17 mouse cellular contexts compared by ENCODE assay signal in the genomic region with DNA sequence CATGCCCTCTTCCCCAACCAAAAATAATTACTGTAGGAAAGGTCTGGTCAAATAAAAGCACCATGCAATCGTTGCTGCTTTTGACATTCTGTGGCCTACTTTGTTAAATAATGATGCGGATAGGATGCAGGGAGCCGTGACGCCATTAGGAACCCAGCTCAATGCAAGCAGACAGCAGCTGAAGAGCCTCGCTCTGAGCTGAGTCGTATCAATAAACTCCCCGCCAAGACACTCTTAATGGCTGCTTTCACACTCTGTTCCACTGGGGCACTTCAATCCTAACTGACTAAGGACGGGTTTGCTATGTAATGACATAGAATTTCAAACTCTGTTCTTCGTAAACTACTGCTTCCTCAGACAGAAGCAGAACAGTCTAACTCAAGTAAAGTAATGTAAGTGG. TPM values are rescaled to one million over a fixed set of nuclear protein-coding genes. Genes with fewer than 3 reads are reported as not detected.
DNase-seq lines count a peak whose midpoint lies in the region; ATAC-seq and TF ChIP-seq lines count a peak whose summit lies in the region.
"Had no signal": no experiment of that assay in that cellular context is flagged by ENCODE, and none has a peak within 500 bp of the region (broad histone marks: within the 10 kb centered on the region; RNA-seq: fewer than 3 reads in every experiment).

No protein-coding gene starts in this region.

- H3K27me3 ChIP-seq in forebrain, embryonic 14.5 days (replicated peaks; ENCODE audit: control insufficient read depth, insufficient read depth, low read length) = no peaks in the 10 kb centered on the region
- peaks cover 3% of the 10 kb centered on the region; the same call in 1 of the 2 replicates for H3K27me3 ChIP-seq in forebrain, embryonic 10.5 days (ENCODE audit: poor library complexity, severe bottlenecking)
- no peaks in the 10 kb centered on the region for H3K27me3 ChIP-seq in hindbrain, embryonic 15.5 days
- H3K27me3 ChIP-seq in hindbrain, embryonic 10.5 days (ENCODE audit: insufficient read depth, poor library complexity, severe bottlenecking) = no peaks in the 10 kb centered on the region
- no peaks in the 10 kb centered on the region for H3K27me3 ChIP-seq in neural tube, embryonic 15.5 days (replicated peaks)
- H3K27me3 ChIP-seq: embryonic facial prominence, embryonic 12.5 days; hindbrain, embryonic 13.5 days had no signal

- H3K4me1 ChIP-seq in forebrain, embryonic 14.5 days (ENCODE audit: control insufficient read depth, insufficient read depth, low read length) = no peaks in the 10 kb centered on the region
- peaks cover 6% of the 10 kb centered on the region for H3K4me1 ChIP-seq in forebrain, embryonic 10.5 days
- H3K4me1 ChIP-seq in hindbrain, embryonic 15.5 days (replicated peaks) = 0 out of 2 replicates have a peak, but pooled peaks cover 4% of the 10 kb centered on the region
- H3K4me1 ChIP-seq in hindbrain, embryonic 10.5 days (replicated peaks) = no peaks in the 10 kb centered on the region
- 0 out of 2 replicates have a peak, but pooled peaks cover 10% of the 10 kb centered on the region for H3K4me1 ChIP-seq in neural tube, embryonic 15.5 days
- H3K4me1 ChIP-seq: embryonic facial prominence, embryonic 12.5 days; heart, embryonic 12.5 days had no signal

- H3K36me3 ChIP-seq in forebrain, embryonic 14.5 days (ENCODE audit: control insufficient read depth, insufficient read depth, low read length) = peaks cover 20% of the 10 kb centered on the region; the same call in 1 of the 2 replicates
- peaks cover 2% of the 10 kb centered on the region; the same call in 1 of the 2 replicates for H3K36me3 ChIP-seq in forebrain, embryonic 10.5 days (replicated peaks)
- peaks cover 20% of the 10 kb centered on the region for H3K36me3 ChIP-seq in hindbrain, embryonic 15.5 days
- H3K36me3 ChIP-seq in hindbrain, embryonic 10.5 days = no peaks in the 10 kb centered on the region
- H3K36me3 ChIP-seq in neural tube, embryonic 15.5 days = peaks cover 15% of the 10 kb centered on the region
- H3K36me3 ChIP-seq: embryonic facial prominence, embryonic 12.5 days; heart, embryonic 12.5 days had no signal

- H3K4me3 ChIP-seq in forebrain, embryonic 14.5 days (ENCODE audit: low read depth, low read length) = no peak overlapping the region
- no peak overlapping the region for H3K4me3 ChIP-seq in forebrain, embryonic 10.5 days
- H3K4me3 ChIP-seq in hindbrain, embryonic 15.5 days = no peak overlapping the region
- H3K4me3 ChIP-seq in hindbrain, embryonic 10.5 days = no peak overlapping the region
- no peak overlapping the region for H3K4me3 ChIP-seq in neural tube, embryonic 15.5 days (replicated peaks)
- H3K4me3 ChIP-seq: embryonic facial prominence, embryonic 12.5 days; heart, embryonic 12.5 days; hindbrain, embryonic 13.5 days had no signal

- no peak overlapping the region for H3K4me2 ChIP-seq in forebrain, embryonic 14.5 days (ENCODE audit: low read length)
- no peak overlapping the region for H3K4me2 ChIP-seq in hindbrain, embryonic 15.5 days
- H3K4me2 ChIP-seq in neural tube, embryonic 15.5 days = no peak overlapping the region
- H3K4me2 ChIP-seq: embryonic facial prominence, embryonic 12.5 days; heart, embryonic 12.5 days; hindbrain, embryonic 13.5 days had no signal

- WGBS in forebrain, embryonic 14.5 days = 43% methylated on average over 9 of the region's 9 CpGs
- WGBS in forebrain, embryonic 10.5 days = 85% methylated on average over 9 of the region's 9 CpGs
- 41% methylated on average over 9 of the region's 9 CpGs for WGBS in hindbrain, embryonic 15.5 days
- 74% methylated on average over 9 of the region's 9 CpGs for WGBS in hindbrain, embryonic 10.5 days
- 21% methylated on average over 9 of the region's 9 CpGs for WGBS in neural tube, embryonic 15.5 days

- H3K27ac ChIP-seq in forebrain, embryonic 14.5 days (ENCODE audit: low read depth, low read length) = no peak overlapping the region
- H3K27ac ChIP-seq in forebrain, embryonic 10.5 days = no peak overlapping the region
- H3K27ac ChIP-seq in hindbrain, embryonic 15.5 days (replicated peaks) = no peak overlapping the region
- no peak overlapping the region for H3K27ac ChIP-seq in hindbrain, embryonic 10.5 days
- peak overlapping the region; percentile 6; the same call in 1 of the 2 replicates for H3K27ac ChIP-seq in neural tube, embryonic 15.5 days (replicated peaks)
- H3K27ac ChIP-seq: embryonic facial prominence, embryonic 12.5 days had no signal

- H3K9me3 ChIP-seq in forebrain, embryonic 14.5 days (replicated peaks; ENCODE audit: control insufficient read depth, low read length) = no peaks in the 10 kb centered on the region
- H3K9me3 ChIP-seq in forebrain, embryonic 10.5 days = no peaks in the 10 kb centered on the region; the same call in 1 of the 2 replicates
- H3K9me3 ChIP-seq in hindbrain, embryonic 15.5 days = no peaks in the 10 kb centered on the region
- H3K9me3 ChIP-seq in hindbrain, embryonic 10.5 days = no peaks in the 10 kb centered on the region
- no peaks in the 10 kb centered on the region for H3K9me3 ChIP-seq in neural tube, embryonic 15.5 days (replicated peaks)
- H3K9me3 ChIP-seq: embryonic facial prominence, embryonic 12.5 days; hindbrain, embryonic 13.5 days had no signal

- no peak for ATAC-seq in forebrain, embryonic 14.5 days
- 0 out of 2 replicates have a peak, but pooled peaks have one; percentile 51 for ATAC-seq in hindbrain, embryonic 15.5 days (ENCODE audit: low FRiP score, low read depth)
- ATAC-seq in neural tube, embryonic 15.5 days (ENCODE audit: low FRiP score) = no peak

- no peak for TF ChIP-seq POLR2A in brain, embryonic 14.5 days (IDR thresholded peaks at IDR 0.05; ENCODE audit: borderline replicate concordance, extremely low read depth, insufficient read depth, insufficient read length, poor library complexity, severe bottlenecking)

- H3K9ac ChIP-seq in forebrain, embryonic 14.5 days (ENCODE audit: low read length) = no peak overlapping the region
- no peak overlapping the region for H3K9ac ChIP-seq in hindbrain, embryonic 15.5 days
- no peak overlapping the region for H3K9ac ChIP-seq in neural tube, embryonic 15.5 days (replicated peaks)
- H3K9ac ChIP-seq: embryonic facial prominence, embryonic 12.5 days; forebrain, postnatal 0 days; heart, embryonic 12.5 days; hindbrain, embryonic 13.5 days had no signal

- no peak for TF ChIP-seq CTCF in brain, embryonic 14.5 days (IDR thresholded peaks at IDR 0.05; ENCODE audit: borderline replicate concordance, extremely low read depth, insufficient read depth, insufficient read length)

- DNase-seq in forebrain, embryonic 14.5 days (ENCODE audit: low spot score) = peak; percentile 22
- DNase-seq in forebrain, embryonic 10.5 days (ENCODE audit: extremely low spot score, low spot score) = no peak
- no peak for DNase-seq in hindbrain, embryonic 10.5 days (ENCODE audit: low spot score)
- DNase-seq in brain, embryonic 14.5 days (ENCODE audit: low read depth) = peak; percentile 54
- DNase-seq in right cerebral cortex, postnatal 36 days (ENCODE audit: low spot score in 2 of 2) = no peak
- DNase-seq: adrenal gland, postnatal 10 days; cerebellum, adult 11-12 months; cerebellum, adult 9-10 months; cerebellum, postnatal 25 days; forebrain, postnatal 0 days; gastrocnemius, postnatal 14 days; heart, postnatal 36 days had no signal

RNA-seq across cellular contexts. Expression of a gene that starts 46.9 kb away (rescaled TPM):
- polyA plus RNA-seq in forebrain, embryonic 14.5 days (2014; fragmentation: Nextera tagmentation; extraction: Ambion mirVana) = 48.3 and 61.8 TPM in 2 replicates
- polyA plus RNA-seq in forebrain, embryonic 10.5 days (2016; fragmentation: Nextera tagmentation; extraction: Ambion mirVana) = 4.1 and 4.7 TPM in 2 replicates
- polyA plus RNA-seq in hindbrain, embryonic 15.5 days (2015; fragmentation: Nextera tagmentation; extraction: Ambion mirVana) = 41.4 and 52.8 TPM in 2 replicates
- polyA plus RNA-seq in hindbrain, embryonic 10.5 days (2016; fragmentation: Nextera tagmentation; extraction: Ambion mirVana) = 1.3 and 1.8 TPM in 2 replicates
- 46.4 and 51.1 TPM in 2 replicates for polyA plus RNA-seq in brain, embryonic 14.5 days (2012; rRNA removed)
- 44.1 and 50.8 TPM in 2 replicates for polyA plus RNA-seq in neural tube, embryonic 15.5 days (2015; fragmentation: Nextera tagmentation; extraction: Ambion mirVana)

Comparison
In these comparisons a context has a peak if more than half of its experiments do, and no peak if none do; other contexts are left out.
1. DNase-seq: peak in forebrain, embryonic 14.5 days (single experiment) and brain, embryonic 14.5 days (single experiment); none in forebrain, embryonic 10.5 days (single experiment), hindbrain, embryonic 10.5 days (single experiment) and right cerebral cortex, postnatal 36 days (0 of 2).